Mouse (Mus musculus) kidney, embryonic 14.5 days (tissue): ENCODE measurements around the gene Litaf. TPM values are rescaled to one million over a fixed set of nuclear protein-coding genes. Genes with fewer than 3 reads are reported as not detected.

ENCODE experiments used
- ATAC-seq: fragments of 200-750 bp; cut with Nextera tagmentation; 2 replicates; pipeline ENCODE4 v1.8.0; 2017; ENCODE audit warnings: moderate number of reproducible peaks, mild to moderate bottlenecking, moderate TSS enrichment, moderate library complexity; ENCODE audit not compliant: low FRiP score, low TSS enrichment
- H3K27ac ChIP-seq: fragments of 300-500 bp; sonication (generic); 2 replicates; pipeline ENCODE4 v1.5.1; 2014; ENCODE audit warnings: low read depth, mild to moderate bottlenecking, low read length, moderate library complexity, mixed read lengths
- H3K27me3 ChIP-seq: fragments of 300-500 bp; sonication (generic); 2 replicates; pipeline ENCODE4 v1.6.1; 2014; ENCODE audit warnings: mild to moderate bottlenecking, low read length; ENCODE audit not compliant: control insufficient read depth, insufficient read depth
- H3K36me3 ChIP-seq: fragments of 300-500 bp; sonication (generic); 2 replicates; pipeline ENCODE4 v1.6.1; 2014; ENCODE audit warnings: low read length, mixed read lengths; ENCODE audit not compliant: control insufficient read depth, insufficient read depth
- H3K4me1 ChIP-seq: fragments of 300-500 bp; sonication (generic); 2 replicates; pipeline ENCODE4 v1.6.1; 2014; ENCODE audit warnings: low read length, mixed read lengths; ENCODE audit not compliant: control insufficient read depth, insufficient read depth
- H3K4me2 ChIP-seq: fragments of 300-500 bp; sonication (generic); replicated peaks from 2 replicates; pipeline ENCODE4 v1.6.1; 2014; ENCODE audit warnings: low read depth, mild to moderate bottlenecking, low read length
- H3K4me3 ChIP-seq: fragments of 300-500 bp; sonication (generic); 2 replicates; pipeline ENCODE4 v1.5.1; 2014; ENCODE audit warnings: mild to moderate bottlenecking, low read length
- H3K9ac ChIP-seq: fragments of 300-500 bp; sonication (generic); 2 replicates; pipeline ENCODE4 v1.6.1; 2014; ENCODE audit warnings: low read depth, mild to moderate bottlenecking, low read length, moderate library complexity
- H3K9me3 ChIP-seq: fragments of 300-500 bp; sonication (generic); 2 replicates; pipeline ENCODE4 v1.6.1; 2016; ENCODE audit warnings: low read length; ENCODE audit not compliant: control insufficient read depth
- WGBS: fragments of 180-500 bp; shearing (Covaris S2); extraction: QIAGEN DNeasy Blood & Tissue Kit; methylation state at CpG from one replicate; pipeline ENCODE4 v1.1.7; 2014; 5-methylcytosine and 5-hydroxymethylcytosine counted together
- polyA plus RNA-seq: library from polyadenylated mRNA; unstranded; fragments of >200 nt; fragmentation: Nextera tagmentation; extraction: Ambion mirVana; gene quantifications from 2 replicates; pipeline ENCODE4 v1.2.1, GENCODE M21; 2014

Gene Litaf
- polyA plus RNA-seq, 1 experiment from 2014 or later, result 121 TPM

GRCm38 (mm10) chr16:11086856-11087588, 21.1 kb upstream of the Litaf start:
- peaks cover 81% of the 10 kb centered on the region for H3K36me3 ChIP-seq
- ATAC-seq, result no peak
- H3K9me3 ChIP-seq, result no peaks in the 10 kb centered on the region
- H3K9ac ChIP-seq, result no peak overlapping the region
- no peaks in the 10 kb centered on the region for H3K27me3 ChIP-seq
- 83% methylated on average over 5 of the region's 5 CpGs for WGBS
- no peak overlapping the region for H3K27ac ChIP-seq
- H3K4me1 ChIP-seq, result no peaks in the 10 kb centered on the region
- no peak overlapping the region for H3K4me2 ChIP-seq
- H3K4me3 ChIP-seq, result no peak overlapping the region

GRCm38 (mm10) chr16:11086299-11086698, 20.3 kb upstream of the Litaf start:
- no peak for ATAC-seq
- WGBS, result 94% methylated on average over 3 of the region's 3 CpGs

GRCm38 (mm10) chr16:11084181-11084580, 18.2 kb upstream of the Litaf start:
- Histone ChIP-seq H3K9me3 (no peaks in the 10 kb centered on the region), H3K27me3 (no peaks in the 10 kb centered on the region), H3K4me3 (no peak overlapping the region), H3K4me1 (no peaks in the 10 kb centered on the region), H3K36me3 (peaks cover 75% of the 10 kb centered on the region), H3K4me2 (no peak overlapping the region), H3K27ac (no peak overlapping the region), H3K9ac (no peak overlapping the region)
- ATAC-seq, result no peak
- WGBS, result 92% methylated on average over 8 of the region's 8 CpGs

More at GRCm38 (mm10) chr16:11086299-11086698, 20.3 kb upstream of the Litaf start:
- Histone ChIP-seq H3K4me2 (no peak overlapping the region), H3K9me3 (no peaks in the 10 kb centered on the region), H3K4me1 (no peaks in the 10 kb centered on the region), H3K9ac (no peak overlapping the region), H3K4me3 (no peak overlapping the region), H3K27me3 (no peaks in the 10 kb centered on the region), H3K36me3 (peaks cover 79% of the 10 kb centered on the region), H3K27ac (no peak overlapping the region)

- Histone ChIP-seq H3K27ac (no peak overlapping the region), H3K27me3 (no peaks in the 10 kb centered on the region), H3K4me2 (no peak overlapping the region), H3K4me3 (no peak overlapping the region), H3K4me1 (no peaks in the 10 kb centered on the region), H3K9ac (no peak overlapping the region), H3K9me3 (no peaks in the 10 kb centered on the region), H3K36me3 (peaks cover 76% of the 10 kb centered on the region)
- 77% methylated on average over 3 of the region's 3 CpGs for WGBS
- no peak for ATAC-seq
Observed at GRCm38 (mm10) chr16:11078216-11078869, 12.4 kb upstream of the Litaf start.

GRCm38 (mm10) chr16:11077601-11078201, 11.7 kb upstream of the Litaf start:
- WGBS, result 92% methylated on average over 9 of the region's 9 CpGs
- ATAC-seq, result no peak
- Histone ChIP-seq H3K9me3 (no peaks in the 10 kb centered on the region), H3K4me3 (no peak overlapping the region), H3K4me2 (no peak overlapping the region), H3K27ac (no peak overlapping the region), H3K27me3 (no peaks in the 10 kb centered on the region), H3K9ac (no peak overlapping the region), H3K4me1 (no peaks in the 10 kb centered on the region), H3K36me3 (peaks cover 76% of the 10 kb centered on the region)

- H3K9me3 ChIP-seq, result no peaks in the 10 kb centered on the region
- H3K4me3 ChIP-seq, result no peak overlapping the region
- no peak for ATAC-seq
- no peak overlapping the region for H3K9ac ChIP-seq
- H3K27ac ChIP-seq, result no peak overlapping the region
- H3K4me1 ChIP-seq, result peaks cover 17% of the 10 kb centered on the region
- no peak overlapping the region for H3K4me2 ChIP-seq
- 81% methylated on average over 6 of the region's 6 CpGs for WGBS
- peaks cover 49% of the 10 kb centered on the region for H3K36me3 ChIP-seq
- no peaks in the 10 kb centered on the region for H3K27me3 ChIP-seq
Observed at GRCm38 (mm10) chr16:11073060-11073459, 7.1 kb upstream of the Litaf start.

- Histone ChIP-seq H3K36me3 (peaks cover 48% of the 10 kb centered on the region), H3K4me3 (no peak overlapping the region), H3K4me1 (peaks cover 23% of the 10 kb centered on the region), H3K27ac (no peak overlapping the region), H3K27me3 (no peaks in the 10 kb centered on the region), H3K4me2 (no peak overlapping the region), H3K9me3 (no peaks in the 10 kb centered on the region), H3K9ac (no peak overlapping the region)
- 78% methylated on average over 8 of the region's 8 CpGs for WGBS
- no peak for ATAC-seq
Observed at GRCm38 (mm10) chr16:11072454-11072853, 6.5 kb upstream of the Litaf start.

GRCm38 (mm10) chr16:11071887-11072286, 5.9 kb upstream of the Litaf start:
- no peak overlapping the region for H3K9ac ChIP-seq
- H3K27ac ChIP-seq, result no peak overlapping the region
- 90% methylated on average over 4 of the region's 4 CpGs for WGBS
- H3K4me3 ChIP-seq, result no peak overlapping the region
- H3K9me3 ChIP-seq, result no peaks in the 10 kb centered on the region
- ATAC-seq, result no peak
- no peak overlapping the region for H3K4me2 ChIP-seq
- H3K36me3 ChIP-seq, result peaks cover 48% of the 10 kb centered on the region
- peaks cover 28% of the 10 kb centered on the region for H3K4me1 ChIP-seq
- no peaks in the 10 kb centered on the region for H3K27me3 ChIP-seq

GRCm38 (mm10) chr16:11071176-11071575, 5.2 kb upstream of the Litaf start:
- Histone ChIP-seq H3K4me2 (no peak overlapping the region), H3K9me3 (no peaks in the 10 kb centered on the region), H3K36me3 (peaks cover 45% of the 10 kb centered on the region), H3K4me1 (peaks cover 28% of the 10 kb centered on the region), H3K9ac (no peak overlapping the region), H3K4me3 (no peak overlapping the region), H3K27ac (no peak overlapping the region), H3K27me3 (no peaks in the 10 kb centered on the region)
- ATAC-seq, result no peak
- 89% methylated on average over 5 of the region's 5 CpGs for WGBS
